Mouse (Mus musculus) lung, adult 18-20 months (tissue): ENCODE measurements around the gene Txlnb.

Source experiments
- DNase-seq, 2 experiments: peaks; one replicate each; pipeline ENCODE4 v3.0.0; 2022; ENCODE audit warnings: mixed read lengths in 2 of 2

Txlnb gene

GRCm38 (mm10) chr10:17827391-17827790, 31.4 kb downstream of the Txlnb start:
- DNase-seq, result no peak

DNA sequence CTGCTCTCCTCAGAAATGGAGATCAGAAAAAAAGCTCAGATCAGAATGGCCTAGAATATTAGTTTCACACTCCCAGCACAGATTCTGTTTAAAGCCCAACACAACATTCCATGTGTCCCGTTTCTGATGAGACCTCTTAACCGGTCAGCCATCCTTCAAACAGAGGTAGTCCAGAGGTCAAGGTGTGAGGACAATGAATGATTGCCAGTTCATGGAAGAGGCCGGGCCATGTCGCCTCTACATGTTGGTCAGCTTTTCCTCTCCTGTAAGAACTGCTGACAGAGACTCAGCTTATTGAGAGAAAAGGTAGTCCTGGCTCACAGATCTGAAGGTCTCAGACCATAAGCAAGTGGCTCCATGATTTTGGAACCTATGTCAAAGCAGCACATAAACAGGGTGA, 33.2 kb downstream of the Txlnb start:
- DNase-seq, result no peak

- DNase-seq, result no peak
Observed at GRCm38 (mm10) chr10:17831041-17831440, 35.0 kb downstream of the Txlnb start.

GRCm38 (mm10) chr10:17835031-17835430, 39.0 kb downstream of the Txlnb start:
- no peak for DNase-seq

DNA sequence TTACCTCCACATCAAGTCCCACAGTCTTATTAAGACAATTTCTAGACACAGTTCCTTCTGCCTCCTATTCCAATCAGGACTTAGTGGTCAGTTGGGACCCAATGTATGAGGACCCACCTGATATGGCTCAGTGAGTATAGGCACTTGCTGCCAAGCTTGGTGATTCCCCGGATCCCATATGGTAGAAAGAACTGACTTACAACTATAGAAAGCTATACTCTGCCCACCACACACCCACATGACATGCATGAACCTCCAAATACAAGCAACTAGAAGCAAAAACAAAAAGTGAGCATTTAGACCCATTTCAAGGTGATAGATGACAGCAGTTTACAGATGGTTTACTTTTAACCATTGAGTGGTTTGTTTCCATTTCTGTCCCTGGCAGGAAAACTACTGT, 40.2 kb downstream of the Txlnb start:
- DNase-seq, result no peak

DNA sequence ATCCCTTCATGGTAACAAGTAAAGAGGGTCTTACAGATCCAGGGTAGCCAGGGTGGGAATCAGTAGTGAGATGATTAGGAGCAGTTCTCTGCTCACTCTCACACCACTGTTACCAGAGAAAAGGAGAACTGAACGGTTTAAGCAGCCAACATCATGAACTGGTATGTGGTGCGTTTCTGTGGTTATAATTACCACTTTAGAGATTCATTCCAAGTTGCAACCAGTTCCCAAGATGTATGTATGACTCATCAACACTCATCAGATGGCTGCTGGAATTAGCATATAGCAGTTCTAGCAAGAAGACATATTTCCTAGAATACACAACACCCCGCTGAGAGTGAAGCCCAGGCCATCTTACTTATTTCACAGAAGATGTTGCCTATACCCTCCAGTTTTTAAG, 46.0 kb downstream of the Txlnb start:
- DNase-seq, result no peak

DNA sequence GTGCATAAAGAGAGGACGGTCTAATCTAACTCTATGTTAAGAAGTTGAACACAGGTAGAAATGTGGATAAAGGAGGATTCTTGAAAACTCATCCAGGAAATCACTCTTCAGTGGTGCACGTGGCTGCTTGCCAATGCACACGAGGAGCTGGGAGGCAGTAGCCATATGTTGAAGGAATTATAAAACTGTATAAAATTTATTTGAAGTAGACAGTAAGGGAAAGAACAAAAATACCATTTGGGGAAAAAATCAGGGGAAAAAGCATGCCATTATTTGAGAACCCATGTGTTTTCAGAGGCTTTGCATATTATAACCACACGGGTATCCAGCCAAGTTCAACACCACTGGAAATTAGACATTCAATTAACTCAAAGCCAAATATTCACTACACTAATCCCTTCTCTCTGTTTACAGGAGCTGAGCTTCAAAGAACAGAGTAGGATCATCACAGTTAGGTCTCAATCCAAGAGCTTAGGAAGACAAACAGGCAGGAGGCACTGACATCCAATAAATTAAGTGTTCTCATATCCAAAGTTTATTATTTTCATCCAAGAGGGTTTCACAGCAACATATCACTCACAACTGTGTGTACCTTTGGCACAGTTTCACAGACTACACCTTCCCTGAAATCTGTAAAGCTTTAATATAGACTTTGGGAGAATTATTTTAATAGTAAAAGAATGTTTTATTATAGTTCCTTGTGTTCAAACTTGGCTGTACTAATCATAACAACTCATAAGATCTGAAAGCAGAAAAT, 48.9 kb downstream of the Txlnb start:
- no peak for DNase-seq

GRCm38 (mm10) chr10:17857647-17858261, 61.7 kb downstream of the Txlnb start:
- DNase-seq, result no peak

DNA sequence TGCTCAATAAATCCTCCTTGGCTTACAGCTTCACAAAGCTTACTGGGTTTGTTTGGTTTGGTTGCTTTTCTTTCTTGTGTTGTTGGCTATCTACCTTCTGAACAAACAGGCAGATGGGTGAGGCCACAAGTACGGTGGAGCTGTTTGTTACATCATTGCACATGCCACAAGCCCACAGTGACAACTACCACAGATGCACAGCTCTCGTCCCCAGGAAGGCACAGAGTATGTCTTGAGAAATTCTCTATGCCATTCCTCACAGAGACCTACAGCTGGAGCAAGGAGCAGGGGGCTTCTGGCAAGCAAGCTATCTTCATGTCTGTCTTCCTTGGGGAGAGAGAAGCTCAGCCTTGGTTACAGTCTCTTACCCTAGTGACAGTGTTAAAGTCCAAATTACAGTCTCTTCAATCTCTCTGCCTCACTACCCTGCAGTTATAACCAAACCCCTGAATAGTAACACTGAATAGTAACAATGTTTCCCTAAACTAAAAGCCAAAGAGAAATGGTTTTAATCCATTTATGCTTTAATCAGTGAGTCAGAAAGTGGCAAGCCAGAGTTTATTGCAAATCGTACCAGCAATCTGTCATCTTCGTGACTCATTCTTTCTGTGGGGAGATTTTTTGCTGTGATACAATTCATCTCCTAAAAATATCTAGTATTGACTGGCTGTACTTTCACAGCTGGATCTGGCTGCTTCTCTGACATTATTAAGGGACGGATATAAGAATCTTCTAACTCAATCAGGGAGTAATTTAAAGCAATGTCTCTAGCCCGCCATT, 64.9 kb downstream of the Txlnb start:
- no peak for DNase-seq

DNA sequence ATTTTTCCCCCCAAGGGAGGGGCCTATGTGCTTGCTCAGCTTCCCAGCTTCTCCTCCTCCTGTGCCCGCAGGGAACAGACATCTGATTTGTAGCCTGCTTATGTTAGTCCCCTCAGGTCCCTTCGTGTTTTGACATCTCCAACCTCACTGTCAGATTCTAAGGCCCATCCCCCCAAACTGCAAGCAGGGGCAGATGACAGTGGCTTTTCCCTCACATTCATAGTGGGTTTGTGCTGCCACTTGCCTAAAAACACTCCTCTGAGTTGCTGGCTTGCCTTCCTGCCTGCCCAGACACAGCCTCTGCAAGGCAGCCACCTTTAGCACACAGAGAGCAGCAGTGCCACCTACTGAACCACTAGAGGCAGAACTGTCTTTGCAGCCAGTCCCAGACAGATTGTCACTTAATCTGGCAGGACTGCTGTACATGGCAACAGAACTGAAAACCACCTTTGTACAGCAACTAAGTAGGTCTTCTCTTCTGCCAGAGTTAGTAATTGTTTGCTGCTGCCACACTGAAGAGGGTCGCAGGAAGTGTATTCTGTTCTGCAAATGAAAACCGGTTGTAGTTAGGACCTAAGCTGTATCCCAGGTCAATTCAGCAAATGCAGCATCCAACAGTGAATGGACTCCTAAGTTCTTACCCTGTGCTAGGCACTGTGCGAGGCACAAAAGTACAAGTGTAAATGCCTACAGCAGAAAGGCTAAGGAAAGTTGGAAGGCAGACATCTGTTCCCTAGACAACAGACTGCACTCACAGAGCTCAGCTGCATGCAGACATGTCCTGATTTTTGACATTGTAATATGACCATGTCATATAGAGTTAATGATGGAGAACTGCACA, 74.0 kb downstream of the Txlnb start:
- peak; percentile 57 to 66 for DNase-seq

DNA sequence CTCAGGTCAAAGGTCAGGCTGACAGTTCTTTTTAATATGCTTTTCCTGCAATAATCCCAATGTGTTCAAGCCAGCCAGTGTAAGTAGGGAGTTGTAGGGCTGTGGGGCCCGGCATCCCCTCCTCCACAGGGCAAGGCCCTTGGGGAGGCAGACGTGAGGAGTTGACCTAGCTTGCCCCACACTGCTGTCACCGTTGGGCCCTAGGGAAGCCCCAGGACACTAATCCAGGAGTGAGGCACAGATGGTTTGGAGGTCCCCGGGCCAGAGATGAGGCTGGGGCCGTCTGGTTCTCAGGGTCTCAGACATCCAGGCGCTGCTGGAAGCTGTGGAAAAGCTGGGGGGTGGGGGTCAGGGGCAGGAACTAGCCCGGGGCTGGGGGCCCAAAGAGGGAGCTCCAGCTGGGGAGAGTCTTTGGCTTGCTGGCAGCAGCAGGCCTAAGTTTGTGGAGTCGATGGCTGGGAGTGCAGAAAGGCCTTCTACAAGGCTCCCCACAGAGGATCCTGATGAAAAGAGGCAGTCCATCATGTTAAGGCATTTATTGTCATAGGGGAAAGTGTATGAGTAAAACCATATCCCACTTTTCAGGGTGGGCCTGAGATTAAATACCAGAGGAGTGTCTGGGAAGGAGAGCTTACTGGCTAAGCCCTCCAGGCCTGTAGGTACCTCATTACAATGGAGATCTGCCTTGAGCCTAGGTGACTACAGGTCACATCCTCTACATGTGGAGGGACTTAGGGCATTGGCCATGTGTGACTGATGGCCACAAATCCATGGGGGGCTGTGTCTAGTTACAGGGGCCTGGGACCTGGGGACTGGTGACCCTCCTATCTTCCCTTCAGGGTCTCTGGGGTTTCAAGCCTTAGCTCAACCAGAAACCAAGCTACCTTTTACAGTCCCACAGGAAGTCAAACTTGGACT, 82.2 kb downstream of the Txlnb start:
- DNase-seq, result no peak

- DNase-seq, result no peak
Observed at GRCm38 (mm10) chr10:17880038-17880437, 84.0 kb downstream of the Txlnb start.

DNA sequence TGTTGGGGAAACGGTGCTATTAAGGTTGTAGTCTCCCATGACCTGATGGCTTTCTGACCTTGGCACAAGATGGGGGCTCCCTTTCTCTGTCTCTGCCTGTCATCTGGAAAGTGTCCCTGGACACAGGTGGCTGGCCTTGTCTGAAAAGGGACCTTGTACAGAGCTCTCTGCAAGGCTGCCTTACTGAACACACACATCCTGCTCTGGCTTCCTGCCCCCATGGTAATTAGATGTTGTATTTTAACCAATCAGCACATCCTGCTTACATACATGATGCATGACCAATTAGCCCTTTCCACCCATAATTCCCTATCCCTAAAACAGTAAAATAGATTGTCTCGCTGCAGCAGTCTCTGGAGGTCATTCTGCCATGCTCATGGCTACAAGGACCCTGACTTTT, 84.7 kb downstream of the Txlnb start:
- no peak for DNase-seq
